Comparison of ENCODE assay signal across 8 mouse cellular contexts in genomic region chr9:70679132-70680091, GRCm38 (mm10). TPM values are rescaled to one million over a fixed set of nuclear protein-coding genes. Genes with fewer than 3 reads are reported as not detected.
DNase-seq lines count a peak whose midpoint lies in the region; ATAC-seq and TF ChIP-seq lines count a peak whose summit lies in the region.

No protein-coding gene starts in this region.

- peak; percentile 29; the same call in 1 of the 2 replicates for TF ChIP-seq POLR2A in embryonic fibroblast, embryonic 13.5 days (IDR thresholded peaks at IDR 0.05; ENCODE audit: low read depth, low read length)

- TF ChIP-seq CTCF in embryonic fibroblast, embryonic 13.5 days (IDR thresholded peaks at IDR 0.05; ENCODE audit: borderline replicate concordance, insufficient read depth, low read length), result no peak
- TF ChIP-seq CTCF in liver, postnatal 0 days (IDR thresholded peaks at IDR 0.05; ENCODE audit: low read depth), result no peak

- ATAC-seq in heart, embryonic 13.5 days (ENCODE audit: extremely low read depth, insufficient number of reproducible peaks, low FRiP score, low TSS enrichment), result peak; percentile 61
- peak; percentile 69 for ATAC-seq in kidney, embryonic 16.5 days (ENCODE audit: low FRiP score, low TSS enrichment)
- peak; percentile 56 for ATAC-seq in liver, postnatal 0 days
- peak; percentile 76 for ATAC-seq in neural tube, embryonic 11.5 days (ENCODE audit: insufficient read depth, low FRiP score, low TSS enrichment)

- H3K9ac ChIP-seq in heart, embryonic 13.5 days, result peak overlapping the region; percentile 99
- H3K9ac ChIP-seq in kidney, embryonic 16.5 days (replicated peaks; ENCODE audit: low read length), result peak overlapping the region; percentile 99
- H3K9ac ChIP-seq in liver, postnatal 0 days (replicated peaks), result peak overlapping the region; percentile 97
- peak overlapping the region; percentile 97 for H3K9ac ChIP-seq in neural tube, embryonic 11.5 days (ENCODE audit: low read length)

- H3K4me3 ChIP-seq in embryonic fibroblast, embryonic 13.5 days (ENCODE audit: insufficient read depth, low read length), result peak overlapping the region; percentile 83
- peak overlapping the region; percentile 93 for H3K4me3 ChIP-seq in heart, embryonic 13.5 days
- peak overlapping the region; percentile 95 for H3K4me3 ChIP-seq in kidney, embryonic 16.5 days (ENCODE audit: low read length)
- peak overlapping the region; percentile 95 for H3K4me3 ChIP-seq in liver, postnatal 0 days (ENCODE audit: low read depth, low read length)
- peak overlapping the region; percentile 93 for H3K4me3 ChIP-seq in neural tube, embryonic 11.5 days (ENCODE audit: low read depth, low read length)

- H3K9me3 ChIP-seq in heart, embryonic 13.5 days, result no peaks in the 10 kb centered on the region
- H3K9me3 ChIP-seq in kidney, embryonic 16.5 days (ENCODE audit: low read length), result no peaks in the 10 kb centered on the region
- no peaks in the 10 kb centered on the region for H3K9me3 ChIP-seq in liver, postnatal 0 days (ENCODE audit: low read length)
- no peaks in the 10 kb centered on the region for H3K9me3 ChIP-seq in neural tube, embryonic 11.5 days (ENCODE audit: control insufficient read depth, low read length)

- H3K27ac ChIP-seq in embryonic fibroblast, embryonic 13.5 days (ENCODE audit: insufficient read depth, low read length), result peak overlapping the region; percentile 79
- peak overlapping the region; percentile 97 for H3K27ac ChIP-seq in heart, embryonic 13.5 days (replicated peaks)
- peak overlapping the region; percentile 97 for H3K27ac ChIP-seq in kidney, embryonic 16.5 days (ENCODE audit: low read length)
- H3K27ac ChIP-seq in liver, postnatal 0 days (ENCODE audit: low read depth), result peak overlapping the region; percentile 99
- peak overlapping the region; percentile 98 for H3K27ac ChIP-seq in neural tube, embryonic 11.5 days (ENCODE audit: low read depth, low read length)

- H3K4me1 ChIP-seq in embryonic fibroblast, embryonic 13.5 days (ENCODE audit: control insufficient read depth, insufficient read depth, low read length), result peaks cover 7% of the 10 kb centered on the region; the same call in 1 of the 2 replicates
- H3K4me1 ChIP-seq in heart, embryonic 13.5 days, result peaks cover 35% of the 10 kb centered on the region
- H3K4me1 ChIP-seq in kidney, embryonic 16.5 days (ENCODE audit: insufficient read depth, low read length), result peaks cover 18% of the 10 kb centered on the region
- peaks cover 15% of the 10 kb centered on the region for H3K4me1 ChIP-seq in liver, postnatal 0 days (ENCODE audit: insufficient read depth)
- peaks cover 7% of the 10 kb centered on the region for H3K4me1 ChIP-seq in neural tube, embryonic 11.5 days (ENCODE audit: control insufficient read depth, insufficient read depth, low read length)

- peak; percentile 34 to 53 for DNase-seq in CD8-positive naive resting alpha-beta T cell, adult 2 months (ENCODE audit: low read depth in 2 of 2, low spot score in 2 of 2)
- DNase-seq in adrenal gland, postnatal 14 days, result peak; percentile 72
- DNase-seq in liver, postnatal 0 days, result peak; percentile 68
- DNase-seq in neural tube, embryonic 11.5 days (ENCODE audit: low spot score), result peak; percentile 71
- peak; percentile 77 for DNase-seq in testis, postnatal 10 days (ENCODE audit: low spot score)

- TF ChIP-seq EP300 in liver, postnatal 0 days (IDR thresholded peaks at IDR 0.05; ENCODE audit: low read depth), result no peak

- under 1% methylated on average over 103 of the region's 103 CpGs for WGBS in heart, embryonic 13.5 days
- WGBS in kidney, embryonic 16.5 days, result under 1% methylated on average over 79 of the region's 103 CpGs
- WGBS in liver, postnatal 0 days (ENCODE audit: insufficient replicate concordance), result 3% methylated on average over 87 of the region's 103 CpGs
- WGBS in neural tube, embryonic 11.5 days, result under 1% methylated on average over 92 of the region's 103 CpGs

- no peaks in the 10 kb centered on the region for H3K36me3 ChIP-seq in heart, embryonic 13.5 days
- H3K36me3 ChIP-seq in kidney, embryonic 16.5 days (ENCODE audit: insufficient read depth, low read length), result no peaks in the 10 kb centered on the region
- no peaks in the 10 kb centered on the region for H3K36me3 ChIP-seq in liver, postnatal 0 days (replicated peaks; ENCODE audit: insufficient read depth, low read length)
- H3K36me3 ChIP-seq in neural tube, embryonic 11.5 days (ENCODE audit: control insufficient read depth, insufficient read depth, low read length), result no peaks in the 10 kb centered on the region

- H3K27me3 ChIP-seq in heart, embryonic 13.5 days (replicated peaks), result no peaks in the 10 kb centered on the region
- H3K27me3 ChIP-seq in kidney, embryonic 16.5 days (ENCODE audit: insufficient read depth, low read length), result no peaks in the 10 kb centered on the region
- no peaks in the 10 kb centered on the region for H3K27me3 ChIP-seq in liver, postnatal 0 days (ENCODE audit: insufficient read depth, low read length)
- H3K27me3 ChIP-seq in neural tube, embryonic 11.5 days (ENCODE audit: control insufficient read depth, insufficient read depth, low read length), result no peaks in the 10 kb centered on the region

- peak overlapping the region; percentile 87 for H3K4me2 ChIP-seq in heart, embryonic 13.5 days
- peak overlapping the region; percentile 84 for H3K4me2 ChIP-seq in kidney, embryonic 16.5 days (replicated peaks; ENCODE audit: low read depth, low read length)
- peak overlapping the region; percentile 70 for H3K4me2 ChIP-seq in liver, postnatal 0 days (ENCODE audit: low read depth, low read length)
- peak overlapping the region; percentile 65 for H3K4me2 ChIP-seq in neural tube, embryonic 11.5 days (ENCODE audit: low read depth)

RNA-seq across cellular contexts. Expression of gene Adam10, which starts 0.6 kb away (rescaled TPM):
- total RNA-seq in adrenal gland, postnatal 14 days (2021), result 56.0 and 59.9 TPM in 2 replicates
- polyA plus RNA-seq in embryonic fibroblast, embryonic 13.5 days (2011; ENCODE audit: insufficient read length, low read depth, missing spikeins), result 123 and 125 TPM in 2 replicates
- 64.0 and 70.4 TPM in 2 replicates for polyA plus RNA-seq in heart, embryonic 13.5 days (2015; fragmentation: Nextera tagmentation; extraction: Ambion mirVana)
- 88.7 and 90.1 TPM in 2 replicates for polyA plus RNA-seq in kidney, embryonic 16.5 days (2015; fragmentation: Nextera tagmentation; extraction: Ambion mirVana)
- 30.3 and 36.7 TPM in 2 replicates for polyA plus RNA-seq in liver, postnatal 0 days (2015; fragmentation: Nextera tagmentation; extraction: Ambion mirVana)
- 64.7 and 67.8 TPM in 2 replicates for polyA plus RNA-seq in neural tube, embryonic 11.5 days (2014; fragmentation: Nextera tagmentation; extraction: Ambion mirVana)

RNA-seq across cellular contexts. Expression of gene Mindy2, which starts 22.4 kb away (rescaled TPM):
- 19.5 and 20.8 TPM in 2 replicates for total RNA-seq in adrenal gland, postnatal 14 days (2021)
- 12.3 and 13.2 TPM in 2 replicates for polyA plus RNA-seq in embryonic fibroblast, embryonic 13.5 days (2011; ENCODE audit: insufficient read length, low read depth, missing spikeins)
- polyA plus RNA-seq in heart, embryonic 13.5 days (2015; fragmentation: Nextera tagmentation; extraction: Ambion mirVana), result 9.7 and 9.9 TPM in 2 replicates
- 8.8 and 10.3 TPM in 2 replicates for polyA plus RNA-seq in kidney, embryonic 16.5 days (2015; fragmentation: Nextera tagmentation; extraction: Ambion mirVana)
- 8.2 and 9.0 TPM in 2 replicates for polyA plus RNA-seq in liver, postnatal 0 days (2015; fragmentation: Nextera tagmentation; extraction: Ambion mirVana)
- polyA plus RNA-seq in neural tube, embryonic 11.5 days (2014; fragmentation: Nextera tagmentation; extraction: Ambion mirVana), result 11.1 and 12.0 TPM in 2 replicates

RNA-seq across cellular contexts. Expression of gene Gm10642, which starts 23.4 kb away (rescaled TPM):
- 0.48 and 1.1 TPM in 2 replicates for total RNA-seq in adrenal gland, postnatal 14 days (2021)
- not detected in 2 replicates for polyA plus RNA-seq in embryonic fibroblast, embryonic 13.5 days (2011; ENCODE audit: insufficient read length, low read depth, missing spikeins)
- polyA plus RNA-seq in heart, embryonic 13.5 days (2015; fragmentation: Nextera tagmentation; extraction: Ambion mirVana), result 0.15 and 0.31 TPM in 2 replicates
- 0.17 and 0.36 TPM in 2 replicates for polyA plus RNA-seq in kidney, embryonic 16.5 days (2015; fragmentation: Nextera tagmentation; extraction: Ambion mirVana)
- 2.6 and 3.0 TPM in 2 replicates for polyA plus RNA-seq in liver, postnatal 0 days (2015; fragmentation: Nextera tagmentation; extraction: Ambion mirVana)
- 0.37 and 0.51 TPM in 2 replicates for polyA plus RNA-seq in neural tube, embryonic 11.5 days (2014; fragmentation: Nextera tagmentation; extraction: Ambion mirVana)

Comparison
In these comparisons a context has a peak if more than half of its experiments do, and no peak if none do; other contexts are left out.
1. Peak in every context shown above with its lines: DNase-seq, ATAC-seq, H3K4me3 ChIP-seq and H3K27ac ChIP-seq.